Mouse (Mus musculus): ENCODE measurements around the gene Cxcl17. TPM values are rescaled to one million over a fixed set of nuclear protein-coding genes. Genes with fewer than 3 reads are reported as not detected.

Gene Cxcl17
- polyA plus RNA-seq, 1 experiment from 2014 or later, result 1.1 TPM

- no peak for ATAC-seq
- no peaks in the 10 kb centered on the region for H3K9me3 ChIP-seq (ENCODE audit: control insufficient read depth, low read length)
- H3K9ac ChIP-seq (ENCODE audit: low read depth, low read length), result no peak overlapping the region
- no peak overlapping the region for H3K27ac ChIP-seq (ENCODE audit: low read depth, low read length)
- H3K4me2 ChIP-seq (ENCODE audit: low read length), result no peak overlapping the region
- 80% methylated on average over 2 of the region's 2 CpGs for WGBS
- H3K4me3 ChIP-seq (ENCODE audit: low read length), result no peak overlapping the region
- no peaks in the 10 kb centered on the region for H3K36me3 ChIP-seq (ENCODE audit: control insufficient read depth, insufficient read depth, low read length)
- H3K27me3 ChIP-seq (replicated peaks; ENCODE audit: control insufficient read depth, insufficient read depth, low read length), result no peaks in the 10 kb centered on the region
- H3K4me1 ChIP-seq (ENCODE audit: control insufficient read depth, insufficient read depth, low read depth, low read length), result no peaks in the 10 kb centered on the region; the same call in 1 of the 2 replicates
Measured at GRCm38 (mm10) chr7:25436704-25437103, 24.0 kb upstream of the Cxcl17 start.

GRCm38 (mm10) chr7:25436226-25436625 lies 23.5 kb upstream of the Cxcl17 start:
- Histone ChIP-seq H3K4me2 (ENCODE audit: low read length) (no peak overlapping the region), H3K27me3 (replicated peaks; ENCODE audit: control insufficient read depth, insufficient read depth, low read length) (no peaks in the 10 kb centered on the region), H3K27ac (ENCODE audit: low read depth, low read length) (no peak overlapping the region), H3K4me1 (ENCODE audit: control insufficient read depth, insufficient read depth, low read depth, low read length) (no peaks in the 10 kb centered on the region; the same call in 1 of the 2 replicates), H3K36me3 (ENCODE audit: control insufficient read depth, insufficient read depth, low read length) (no peaks in the 10 kb centered on the region), H3K4me3 (ENCODE audit: low read length) (no peak overlapping the region), H3K9me3 (ENCODE audit: control insufficient read depth, low read length) (no peaks in the 10 kb centered on the region), H3K9ac (ENCODE audit: low read depth, low read length) (no peak overlapping the region)
- ATAC-seq, result no peak
- 81% methylated on average over 6 of the region's 6 CpGs for WGBS

- no peak overlapping the region for H3K27ac ChIP-seq (ENCODE audit: low read depth, low read length)
- H3K27me3 ChIP-seq (replicated peaks; ENCODE audit: control insufficient read depth, insufficient read depth, low read length), result no peaks in the 10 kb centered on the region
- no peaks in the 10 kb centered on the region; the same call in 1 of the 2 replicates for H3K4me1 ChIP-seq (ENCODE audit: control insufficient read depth, insufficient read depth, low read depth, low read length)
- ATAC-seq, result no peak
- no peak overlapping the region for H3K9ac ChIP-seq (ENCODE audit: low read depth, low read length)
- 93% methylated on average over 2 of the region's 2 CpGs for WGBS
- no peaks in the 10 kb centered on the region for H3K9me3 ChIP-seq (ENCODE audit: control insufficient read depth, low read length)
- H3K36me3 ChIP-seq (ENCODE audit: control insufficient read depth, insufficient read depth, low read length), result no peaks in the 10 kb centered on the region
- no peak overlapping the region for H3K4me3 ChIP-seq (ENCODE audit: low read length)
- H3K4me2 ChIP-seq (ENCODE audit: low read length), result no peak overlapping the region
Measured at GRCm38 (mm10) chr7:25435546-25435851, 22.8 kb upstream of the Cxcl17 start.

GRCm38 (mm10) chr7:25434654-25435545 lies 22.2 kb upstream of the Cxcl17 start:
- H3K27ac ChIP-seq (ENCODE audit: low read depth, low read length), result no peak overlapping the region
- H3K27me3 ChIP-seq (replicated peaks; ENCODE audit: control insufficient read depth, insufficient read depth, low read length), result no peaks in the 10 kb centered on the region
- H3K4me3 ChIP-seq (ENCODE audit: low read length), result no peak overlapping the region
- no peak overlapping the region for H3K4me2 ChIP-seq (ENCODE audit: low read length)
- H3K4me1 ChIP-seq (ENCODE audit: control insufficient read depth, insufficient read depth, low read depth, low read length), result no peaks in the 10 kb centered on the region; the same call in 1 of the 2 replicates
- ATAC-seq, result no peak
- no peaks in the 10 kb centered on the region for H3K9me3 ChIP-seq (ENCODE audit: control insufficient read depth, low read length)
- 89% methylated on average over 10 of the region's 10 CpGs for WGBS
- H3K36me3 ChIP-seq (ENCODE audit: control insufficient read depth, insufficient read depth, low read length), result no peaks in the 10 kb centered on the region
- H3K9ac ChIP-seq (ENCODE audit: low read depth, low read length), result no peak overlapping the region

- Histone ChIP-seq H3K27me3 (replicated peaks; ENCODE audit: control insufficient read depth, insufficient read depth, low read length) (no peaks in the 10 kb centered on the region), H3K4me1 (ENCODE audit: control insufficient read depth, insufficient read depth, low read depth, low read length) (no peaks in the 10 kb centered on the region; the same call in 1 of the 2 replicates), H3K4me3 (ENCODE audit: low read length) (no peak overlapping the region), H3K27ac (ENCODE audit: low read depth, low read length) (no peak overlapping the region), H3K36me3 (ENCODE audit: control insufficient read depth, insufficient read depth, low read length) (no peaks in the 10 kb centered on the region), H3K9ac (ENCODE audit: low read depth, low read length) (no peak overlapping the region), H3K4me2 (ENCODE audit: low read length) (no peak overlapping the region), H3K9me3 (ENCODE audit: control insufficient read depth, low read length) (no peaks in the 10 kb centered on the region)
- 91% methylated on average over 9 of the region's 9 CpGs for WGBS
- no peak for ATAC-seq
Measured at GRCm38 (mm10) chr7:25433781-25434560, 21.3 kb upstream of the Cxcl17 start.

GRCm38 (mm10) chr7:25433007-25433541 lies 20.4 kb upstream of the Cxcl17 start:
- H3K4me1 ChIP-seq (ENCODE audit: control insufficient read depth, insufficient read depth, low read depth, low read length), result no peaks in the 10 kb centered on the region; the same call in 1 of the 2 replicates
- H3K27ac ChIP-seq (ENCODE audit: low read depth, low read length), result no peak overlapping the region
- H3K27me3 ChIP-seq (replicated peaks; ENCODE audit: control insufficient read depth, insufficient read depth, low read length), result no peaks in the 10 kb centered on the region
- no peaks in the 10 kb centered on the region for H3K36me3 ChIP-seq (ENCODE audit: control insufficient read depth, insufficient read depth, low read length)
- no peak overlapping the region for H3K4me2 ChIP-seq (ENCODE audit: low read length)
- no peak overlapping the region for H3K4me3 ChIP-seq (ENCODE audit: low read length)
- ATAC-seq, result no peak
- H3K9ac ChIP-seq (ENCODE audit: low read depth, low read length), result no peak overlapping the region
- WGBS, result 4% methylated on average over 5 of the region's 5 CpGs
- no peaks in the 10 kb centered on the region for H3K9me3 ChIP-seq (ENCODE audit: control insufficient read depth, low read length)

GRCm38 (mm10) chr7:25432381-25432780 lies 19.7 kb upstream of the Cxcl17 start:
- WGBS, result 94% methylated on average over 6 of the region's 6 CpGs
- Histone ChIP-seq H3K4me2 (ENCODE audit: low read length) (no peak overlapping the region), H3K9ac (ENCODE audit: low read depth, low read length) (no peak overlapping the region), H3K27ac (ENCODE audit: low read depth, low read length) (no peak overlapping the region), H3K36me3 (ENCODE audit: control insufficient read depth, insufficient read depth, low read length) (no peaks in the 10 kb centered on the region), H3K4me3 (ENCODE audit: low read length) (no peak overlapping the region), H3K4me1 (ENCODE audit: control insufficient read depth, insufficient read depth, low read depth, low read length) (no peaks in the 10 kb centered on the region; the same call in 1 of the 2 replicates), H3K27me3 (replicated peaks; ENCODE audit: control insufficient read depth, insufficient read depth, low read length) (no peaks in the 10 kb centered on the region), H3K9me3 (ENCODE audit: control insufficient read depth, low read length) (no peaks in the 10 kb centered on the region)
- no peak for ATAC-seq

- H3K36me3 ChIP-seq (ENCODE audit: control insufficient read depth, insufficient read depth, low read length), result no peaks in the 10 kb centered on the region
- no peak overlapping the region for H3K9ac ChIP-seq (ENCODE audit: low read depth, low read length)
- ATAC-seq, result no peak
- no peak overlapping the region for H3K27ac ChIP-seq (ENCODE audit: low read depth, low read length)
- no peaks in the 10 kb centered on the region for H3K9me3 ChIP-seq (ENCODE audit: control insufficient read depth, low read length)
- H3K27me3 ChIP-seq (replicated peaks; ENCODE audit: control insufficient read depth, insufficient read depth, low read length), result no peaks in the 10 kb centered on the region
- WGBS, result 87% methylated on average over 4 of the region's 4 CpGs
- H3K4me3 ChIP-seq (ENCODE audit: low read length), result no peak overlapping the region
- no peaks in the 10 kb centered on the region; the same call in 1 of the 2 replicates for H3K4me1 ChIP-seq (ENCODE audit: control insufficient read depth, insufficient read depth, low read depth, low read length)
- no peak overlapping the region for H3K4me2 ChIP-seq (ENCODE audit: low read length)
Measured at GRCm38 (mm10) chr7:25429886-25430784, 17.4 kb upstream of the Cxcl17 start.

All from hindbrain, embryonic 16.5 days (tissue).